Mouse (Mus musculus) limb, embryonic 10.5 days (tissue): ENCODE measurements around the gene Fip1l1. TPM values are rescaled to one million over a fixed set of nuclear protein-coding genes. Genes with fewer than 3 reads are reported as not detected.

Experiments used
- DNase-seq: peaks from one replicate; pipeline ENCODE4 v3.0.0-alpha.2; 2017; ENCODE audit warnings: low spot score
- H3K27ac ChIP-seq: fragments of 300-500 bp; sonication (generic); 2 replicates; pipeline ENCODE4 v1.5.1; 2016; ENCODE audit warnings: mild to moderate bottlenecking
- H3K27me3 ChIP-seq: fragments of 300-500 bp; sonication (generic); 2 replicates; pipeline ENCODE4 v1.6.1; 2016; ENCODE audit warnings: low read depth, mild to moderate bottlenecking; ENCODE audit not compliant: poor library complexity, severe bottlenecking
- H3K36me3 ChIP-seq: fragments of 300-500 bp; sonication (generic); 2 replicates; pipeline ENCODE4 v1.6.1; 2016; ENCODE audit warnings: mild to moderate bottlenecking, moderate library complexity
- H3K4me1 ChIP-seq: fragments of 300-500 bp; sonication (generic); 2 replicates; pipeline ENCODE4 v1.6.1; 2016
- H3K4me3 ChIP-seq: fragments of 300-500 bp; sonication (generic); 2 replicates; pipeline ENCODE4 v1.5.1; 2016; ENCODE audit warnings: mild to moderate bottlenecking, moderate library complexity
- H3K9me3 ChIP-seq: fragments of 300-500 bp; sonication (generic); replicated peaks from 2 replicates; pipeline ENCODE4 v1.6.1; 2016; ENCODE audit warnings: mild to moderate bottlenecking
- WGBS: fragments of 180-500 bp; shearing (Covaris S2); methylation state at CpG from one replicate; pipeline ENCODE4 v1.1.7; 2016; 5-methylcytosine and 5-hydroxymethylcytosine counted together
- polyA plus RNA-seq: library from polyadenylated mRNA; unstranded; fragments of >200 nt; fragmentation: Nextera tagmentation; extraction: Ambion mirVana; gene quantifications from 2 replicates; pipeline ENCODE4 v1.2.1, GENCODE M21; 2016

Gene Fip1l1
- polyA plus RNA-seq, result 118 and 141 TPM in 2 replicates

DNA sequence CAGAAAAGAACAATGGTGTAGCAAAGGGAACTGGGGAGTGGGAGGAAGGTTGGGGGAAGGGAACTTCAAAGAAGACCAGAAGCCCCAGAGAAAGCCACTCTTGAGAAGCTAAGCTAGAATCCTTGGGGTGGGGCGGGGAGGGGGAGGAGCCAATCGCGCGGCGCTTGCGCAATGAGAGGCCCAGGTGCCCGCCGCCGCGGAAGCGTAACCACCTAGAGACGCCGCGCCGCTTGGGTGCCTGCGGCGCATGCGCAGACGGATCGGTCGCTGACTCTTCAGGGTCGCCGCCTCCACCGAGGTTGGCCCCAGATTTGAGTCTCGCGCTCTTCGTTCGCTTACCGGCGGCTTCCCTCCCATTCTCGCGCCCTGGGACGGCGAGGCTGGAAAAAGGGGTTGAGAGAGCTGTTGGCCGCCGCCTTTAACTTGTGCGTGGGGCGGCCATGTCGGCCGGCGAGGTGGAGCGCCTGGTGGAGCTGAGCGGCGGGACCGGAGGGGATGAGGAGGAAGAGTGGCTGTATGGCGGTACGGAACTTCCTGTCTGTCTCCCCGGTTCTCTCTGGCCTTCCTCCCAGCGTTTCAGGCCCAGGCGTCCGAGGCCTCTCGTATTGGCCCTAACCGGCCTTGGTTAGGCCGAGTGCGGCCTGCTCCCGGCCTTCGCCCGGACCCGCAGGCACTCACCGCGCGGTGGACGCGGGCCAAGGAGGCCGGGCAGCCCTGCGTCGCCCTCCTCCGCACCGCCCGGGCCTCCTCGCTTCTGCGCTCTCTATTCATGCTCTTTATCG lies at the start of gene Fip1l1:
Gene Fip1l1 (plus strand): TSS at position 210 of the 782 bp plus-strand sequence.
- H3K9me3 ChIP-seq, result no peaks in the 10 kb centered on the region
- under 1% methylated on average over 73 of the region's 73 CpGs for WGBS
- peaks cover 33% of the 10 kb centered on the region for H3K4me1 ChIP-seq
- no peaks in the 10 kb centered on the region for H3K27me3 ChIP-seq
- peaks cover 30% of the 10 kb centered on the region for H3K36me3 ChIP-seq
- H3K27ac ChIP-seq, result peak within 1 kb of the TSS; percentile 96
- peak within 1 kb of the TSS; percentile 82 for H3K4me3 ChIP-seq
- DNase-seq, result peak; percentile 98

- Histone ChIP-seq H3K27me3 (no peaks in the 10 kb centered on the region), H3K4me3 (no peak overlapping the region), H3K9me3 (no peaks in the 10 kb centered on the region), H3K36me3 (no peaks in the 10 kb centered on the region), H3K4me1 (no peaks in the 10 kb centered on the region), H3K27ac (no peak overlapping the region)
- DNase-seq, result no peak
- WGBS, result 85% methylated on average over 3 of the region's 3 CpGs
Observed at GRCm38 (mm10) chr5:74492705-74493104, 42.5 kb upstream of the Fip1l1 start.

DNA sequence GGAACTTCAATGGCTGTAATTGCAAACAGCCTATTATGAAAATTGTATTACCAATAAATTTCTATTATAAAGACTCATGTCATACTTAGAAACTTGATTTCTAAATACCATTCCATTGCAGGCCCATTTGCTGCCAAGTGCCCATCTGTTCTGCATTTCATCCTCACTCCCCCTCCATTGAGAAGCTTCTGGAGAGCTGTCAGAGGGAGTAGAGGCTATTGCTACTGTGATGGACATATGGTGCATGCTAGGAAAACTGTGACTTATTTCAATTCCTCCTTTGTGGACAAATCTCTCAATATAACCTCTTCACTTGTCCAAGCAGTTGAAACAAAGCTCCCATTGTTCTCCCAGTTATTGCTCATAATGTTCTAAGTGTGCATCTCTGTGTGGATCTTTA lies 23.6 kb upstream of the Fip1l1 start:
- DNase-seq, result no peak
- H3K36me3 ChIP-seq, result peaks cover 2% of the 10 kb centered on the region; the same call in 1 of the 2 replicates
- H3K4me3 ChIP-seq, result no peak overlapping the region
- H3K27ac ChIP-seq, result no peak overlapping the region
- H3K27me3 ChIP-seq, result no peaks in the 10 kb centered on the region
- H3K4me1 ChIP-seq, result no peaks in the 10 kb centered on the region
- H3K9me3 ChIP-seq, result no peaks in the 10 kb centered on the region

DNA sequence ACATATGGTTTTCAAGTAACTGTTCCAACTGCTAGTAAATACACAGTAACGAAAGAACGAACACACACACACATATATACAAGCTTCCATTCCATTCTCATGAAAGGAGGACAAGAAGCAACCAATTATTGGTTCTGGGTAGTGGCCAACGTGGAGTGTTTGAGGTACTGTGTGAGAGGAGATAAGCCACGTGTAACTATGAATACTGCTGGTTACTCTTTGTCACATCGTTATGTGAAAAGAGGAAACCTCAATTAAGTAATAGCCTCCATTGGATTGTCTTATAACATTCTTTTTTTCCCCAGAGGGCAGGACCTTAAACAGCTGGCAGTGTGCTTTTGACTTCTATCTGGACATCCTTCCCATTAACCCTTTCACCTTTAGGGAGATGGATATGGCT lies 8.2 kb upstream of the Fip1l1 start:
- no peak overlapping the region for H3K4me3 ChIP-seq
- peaks cover 17% of the 10 kb centered on the region for H3K4me1 ChIP-seq
- no peaks in the 10 kb centered on the region for H3K27me3 ChIP-seq
- no peaks in the 10 kb centered on the region for H3K36me3 ChIP-seq
- H3K9me3 ChIP-seq, result no peaks in the 10 kb centered on the region
- WGBS, result 85% methylated on average over 5 of the region's 5 CpGs
- H3K27ac ChIP-seq, result no peak overlapping the region
- no peak for DNase-seq

DNA sequence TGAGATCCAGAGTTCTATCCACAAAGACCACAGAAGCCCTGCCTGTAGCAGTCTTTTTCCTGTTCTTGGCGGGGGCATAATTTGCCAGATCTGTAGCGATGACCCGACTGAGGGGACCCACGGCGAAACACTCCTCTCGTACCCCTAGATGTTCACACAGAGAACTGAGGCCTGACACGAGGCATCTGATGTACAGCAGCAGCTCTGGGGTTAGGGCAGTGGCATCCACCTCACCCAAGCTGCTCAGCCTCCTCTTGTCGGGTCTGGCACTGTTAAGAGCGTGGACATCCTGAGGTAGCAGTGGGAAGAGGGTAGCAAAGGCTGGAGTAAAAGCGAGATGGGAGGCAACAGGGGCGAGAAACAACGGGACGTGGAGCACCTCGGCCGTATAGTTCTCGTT lies 4.5 kb upstream of the Fip1l1 start:
- Histone ChIP-seq H3K27me3 (no peaks in the 10 kb centered on the region), H3K27ac (no peak overlapping the region), H3K9me3 (no peaks in the 10 kb centered on the region), H3K4me3 (peak overlapping the region; percentile 90), H3K4me1 (peaks cover 27% of the 10 kb centered on the region), H3K36me3 (no peaks in the 10 kb centered on the region)
- WGBS, result 25% methylated on average over 16 of the region's 16 CpGs
- DNase-seq, result no peak

- Histone ChIP-seq H3K9me3 (no peaks in the 10 kb centered on the region), H3K4me3 (peak within 1 kb of the TSS; percentile 90), H3K4me1 (peaks cover 34% of the 10 kb centered on the region), H3K27ac (peak within 1 kb of the TSS; percentile 80), H3K36me3 (no peaks in the 10 kb centered on the region), H3K27me3 (no peaks in the 10 kb centered on the region)
- WGBS, result 6% methylated on average over 35 of the region's 35 CpGs
- peak; percentile 99 for DNase-seq
Observed at GRCm38 (mm10) chr5:74531630-74532280, 3.5 kb upstream of the Fip1l1 start, which contains the start of gene Scfd2. Gene Scfd2 (minus strand): TSS chr5:74531759.

GRCm38 (mm10) chr5:74536180-74536947 lies 1.1 kb downstream of the Fip1l1 start:
- peaks cover 38% of the 10 kb centered on the region for H3K36me3 ChIP-seq
- DNase-seq, result no peak
- H3K9me3 ChIP-seq, result no peaks in the 10 kb centered on the region
- H3K27ac ChIP-seq, result peak overlapping the region; percentile 96
- 50% methylated on average over 12 of the region's 12 CpGs for WGBS
- H3K27me3 ChIP-seq, result no peaks in the 10 kb centered on the region
- H3K4me1 ChIP-seq, result peaks cover 24% of the 10 kb centered on the region
- H3K4me3 ChIP-seq, result peak overlapping the region; percentile 82

GRCm38 (mm10) chr5:74545606-74546005 lies 10.4 kb downstream of the Fip1l1 start:
- Histone ChIP-seq H3K9me3 (no peaks in the 10 kb centered on the region), H3K4me3 (no peak overlapping the region), H3K4me1 (no peaks in the 10 kb centered on the region), H3K36me3 (peaks cover 99% of the 10 kb centered on the region), H3K27ac (no peak overlapping the region), H3K27me3 (no peaks in the 10 kb centered on the region)
- DNase-seq, result no peak
- 92% methylated on average over 4 of the region's 4 CpGs for WGBS

DNA sequence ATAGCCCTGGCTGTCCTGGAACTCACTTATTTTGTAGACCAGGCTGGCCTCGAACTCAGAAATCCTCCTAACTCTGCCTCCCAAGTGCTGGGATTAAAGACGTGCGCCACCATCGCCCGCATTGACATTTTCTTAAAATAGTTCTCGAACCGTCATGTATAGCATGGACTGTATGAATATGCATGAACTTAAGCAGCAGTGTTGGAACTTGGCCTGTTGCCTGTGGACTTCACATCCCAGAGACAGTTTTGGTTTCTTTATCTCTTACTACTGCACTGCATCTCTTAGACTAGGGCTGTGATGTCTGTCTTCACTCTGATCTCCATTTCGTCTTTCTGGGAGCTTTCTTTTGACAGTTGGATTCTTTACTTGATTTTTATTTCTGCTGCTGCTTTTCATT lies 14.3 kb downstream of the Fip1l1 start:
- H3K27ac ChIP-seq, result no peak overlapping the region
- H3K9me3 ChIP-seq, result no peaks in the 10 kb centered on the region
- 97% methylated on average over 8 of the region's 8 CpGs for WGBS
- no peak overlapping the region for H3K4me3 ChIP-seq
- H3K36me3 ChIP-seq, result peaks cover 96% of the 10 kb centered on the region
- no peaks in the 10 kb centered on the region for H3K27me3 ChIP-seq
- H3K4me1 ChIP-seq, result no peaks in the 10 kb centered on the region
- DNase-seq, result no peak

GRCm38 (mm10) chr5:74561151-74561550 lies 25.9 kb downstream of the Fip1l1 start:
- no peak overlapping the region for H3K4me3 ChIP-seq
- WGBS, result 99% methylated on average over 1 of the region's 1 CpGs
- DNase-seq, result no peak
- H3K27me3 ChIP-seq, result no peaks in the 10 kb centered on the region
- H3K9me3 ChIP-seq, result no peaks in the 10 kb centered on the region
- H3K4me1 ChIP-seq, result no peaks in the 10 kb centered on the region
- peaks cover 93% of the 10 kb centered on the region for H3K36me3 ChIP-seq
- H3K27ac ChIP-seq, result no peak overlapping the region

DNA sequence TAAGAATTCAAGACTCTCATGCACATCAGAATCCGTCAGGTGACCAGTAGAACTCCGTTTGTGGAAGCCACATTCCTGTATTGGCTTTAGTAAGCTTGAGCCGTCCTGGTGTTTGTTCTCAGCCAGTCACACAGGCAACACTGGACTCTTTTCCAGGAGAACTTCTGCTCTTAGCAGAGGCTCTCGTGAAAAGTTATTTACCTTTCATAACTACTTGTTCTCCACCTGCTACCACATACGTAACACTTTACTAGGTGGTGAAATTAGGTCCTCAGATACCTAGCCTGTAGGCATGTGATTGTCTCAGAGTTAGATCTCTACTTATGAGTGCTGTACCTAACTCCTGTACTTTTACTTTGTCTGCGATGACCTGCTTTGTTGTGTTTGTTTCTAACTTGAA lies 36.5 kb downstream of the Fip1l1 start:
- Histone ChIP-seq H3K36me3 (peaks cover 79% of the 10 kb centered on the region), H3K4me3 (no peak overlapping the region), H3K27me3 (no peaks in the 10 kb centered on the region), H3K9me3 (no peaks in the 10 kb centered on the region), H3K4me1 (no peaks in the 10 kb centered on the region), H3K27ac (no peak overlapping the region)
- DNase-seq, result no peak
- WGBS, result 88% methylated on average over 6 of the region's 6 CpGs

DNA sequence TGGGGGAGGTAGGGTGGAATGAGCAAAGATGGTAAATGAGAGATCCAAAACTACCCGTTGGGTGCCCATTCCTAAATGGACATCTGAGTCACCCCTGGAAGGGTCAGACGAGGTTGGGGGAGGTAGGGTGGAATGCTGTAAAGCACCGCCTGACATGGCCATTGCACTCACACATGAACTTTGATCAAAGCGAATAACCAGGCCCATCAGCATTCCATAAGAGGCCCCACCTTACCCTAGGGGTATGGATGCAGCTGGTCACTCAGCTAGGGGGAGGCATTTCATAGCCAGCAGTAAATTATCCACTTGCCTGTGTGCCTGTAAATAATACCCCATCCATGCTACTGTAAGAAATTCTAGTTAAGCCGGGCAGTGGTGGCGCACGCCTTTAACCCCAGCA lies 53.9 kb downstream of the Fip1l1 start:
- Histone ChIP-seq H3K27ac (no peak overlapping the region), H3K27me3 (no peaks in the 10 kb centered on the region), H3K4me1 (peaks cover 28% of the 10 kb centered on the region), H3K9me3 (no peaks in the 10 kb centered on the region), H3K36me3 (peaks cover 88% of the 10 kb centered on the region), H3K4me3 (no peak overlapping the region)
- no peak for DNase-seq
- 78% methylated on average over 7 of the region's 7 CpGs for WGBS

DNA sequence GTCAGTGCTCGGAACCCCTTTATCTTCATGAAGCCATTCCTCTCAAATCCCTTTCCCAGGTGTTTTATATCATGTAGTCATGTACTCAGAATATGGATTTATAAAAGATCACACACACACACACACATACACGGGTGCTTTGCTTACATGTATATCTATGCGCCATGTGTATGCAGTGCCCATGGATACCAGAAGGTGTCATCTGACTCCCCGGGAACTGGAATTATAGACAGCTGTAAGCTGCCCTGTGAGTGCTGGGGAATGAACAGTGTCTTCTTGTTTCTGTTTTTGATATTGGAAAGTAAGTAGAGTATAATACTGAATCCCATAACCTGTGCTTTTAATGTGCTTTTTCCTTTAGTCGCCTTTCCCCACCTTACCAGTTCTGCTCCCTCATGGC lies 56.2 kb downstream of the Fip1l1 start:
- Histone ChIP-seq H3K27ac (peak overlapping the region; percentile 48; the same call in 1 of the 2 replicates), H3K9me3 (no peaks in the 10 kb centered on the region), H3K36me3 (peaks cover 91% of the 10 kb centered on the region), H3K4me3 (no peak overlapping the region), H3K4me1 (peaks cover 28% of the 10 kb centered on the region), H3K27me3 (no peaks in the 10 kb centered on the region)
- DNase-seq, result no peak
- WGBS, result 93% methylated on average over 5 of the region's 5 CpGs
